Mouse (Mus musculus) gastrocnemius, postnatal 10 days (tissue): ENCODE measurements around the gene Fam124b. TPM values are rescaled to one million over a fixed set of nuclear protein-coding genes. Genes with fewer than 3 reads are reported as not detected.
A peak's percentile ranks its signal among the peaks of the same experiment; 100 is the strongest.

Experiments used
- DNase-seq: peaks from one replicate; pipeline ENCODE4 v3.0.0; 2021; ENCODE audit warnings: mixed read lengths
- long read RNA-seq, 2 experiments: library from polyadenylated mRNA; stranded (forward); transcript quantifications; one replicate each; pipeline ENCODE4 v2.0.0; 2021
- total RNA-seq, 2 experiments: library from RNA; stranded (reverse); gene quantifications; 2 replicates each; pipeline ENCODE4 v1.2.3; 2021

The Fam124b gene
- 1 to 10 TPM; 2.4 to 2.6 TPM for total RNA-seq
- long read RNA-seq, experiment 1, partial matches to known transcripts: 0 of 1 reads
- long read RNA-seq, experiment 1, other reads (novel, unspliced or antisense): 0 of 1 reads
- long read RNA-seq, experiment 2: 0 reads

GRCm38 (mm10) chr1:80218268-80218667 is at the start of gene Fam124b:
Fam124b (minus strand) TSS chr1:80218473.
- DNase-seq: peak; percentile 32

GRCm38 (mm10) chr1:80260443-80260842 is 42.2 kb upstream of the Fam124b start:
- no peak for DNase-seq

- DNase-seq: no peak
Observed at GRCm38 (mm10) chr1:80258632-80259031, 40.4 kb upstream of the Fam124b start.

GRCm38 (mm10) chr1:80253309-80253708 is 35.0 kb upstream of the Fam124b start:
- DNase-seq: no peak

- DNase-seq: no peak
Observed at GRCm38 (mm10) chr1:80250247-80250646, 32.0 kb upstream of the Fam124b start.

- DNase-seq: no peak
Observed at GRCm38 (mm10) chr1:80247131-80247530, 28.9 kb upstream of the Fam124b start.

- no peak for DNase-seq
Observed at GRCm38 (mm10) chr1:80244123-80244522, 25.9 kb upstream of the Fam124b start.

- DNase-seq: no peak
Observed at GRCm38 (mm10) chr1:80241579-80241978, 23.3 kb upstream of the Fam124b start.

GRCm38 (mm10) chr1:80240017-80240660 is 21.9 kb upstream of the Fam124b start:
- DNase-seq: no peak

GRCm38 (mm10) chr1:80239481-80239880 is 21.2 kb upstream of the Fam124b start:
- no peak for DNase-seq

- no peak for DNase-seq
Observed at GRCm38 (mm10) chr1:80236951-80237702, 18.9 kb upstream of the Fam124b start.

- no peak for DNase-seq
Observed at GRCm38 (mm10) chr1:80236126-80236525, 17.9 kb upstream of the Fam124b start.

- DNase-seq: no peak
Observed at GRCm38 (mm10) chr1:80230612-80231011, 12.3 kb upstream of the Fam124b start.

GRCm38 (mm10) chr1:80224839-80225412 is 6.7 kb upstream of the Fam124b start:
- DNase-seq: peak; percentile 25

GRCm38 (mm10) chr1:80221151-80221550 is 2.9 kb upstream of the Fam124b start:
- no peak for DNase-seq

- no peak for DNase-seq
Observed at GRCm38 (mm10) chr1:80213826-80214225, 4.4 kb downstream of the Fam124b start.

- DNase-seq: no peak
Observed at GRCm38 (mm10) chr1:80213146-80213545, 5.1 kb downstream of the Fam124b start.

GRCm38 (mm10) chr1:80202314-80202713 is 16.0 kb downstream of the Fam124b start:
- DNase-seq: no peak

- no peak for DNase-seq
Observed at GRCm38 (mm10) chr1:80192837-80193236, 25.4 kb downstream of the Fam124b start.

GRCm38 (mm10) chr1:80181414-80181805 is 36.9 kb downstream of the Fam124b start:
- DNase-seq: no peak

GRCm38 (mm10) chr1:80180767-80181413 is 37.4 kb downstream of the Fam124b start:
- peak; percentile 39 for DNase-seq

GRCm38 (mm10) chr1:80180128-80180527 is 38.1 kb downstream of the Fam124b start:
- DNase-seq: peak; percentile 13
